Mouse (Mus musculus): ENCODE measurements around the gene Zfp74.
A peak's percentile ranks its signal among the peaks of the same experiment; 100 is the strongest.
"Not testable (repeated sequence)": the region's sequence is repeated elsewhere in the genome, so short reads cannot be mapped to it uniquely, and the experiment has no call there.

Zfp74 gene

DNA sequence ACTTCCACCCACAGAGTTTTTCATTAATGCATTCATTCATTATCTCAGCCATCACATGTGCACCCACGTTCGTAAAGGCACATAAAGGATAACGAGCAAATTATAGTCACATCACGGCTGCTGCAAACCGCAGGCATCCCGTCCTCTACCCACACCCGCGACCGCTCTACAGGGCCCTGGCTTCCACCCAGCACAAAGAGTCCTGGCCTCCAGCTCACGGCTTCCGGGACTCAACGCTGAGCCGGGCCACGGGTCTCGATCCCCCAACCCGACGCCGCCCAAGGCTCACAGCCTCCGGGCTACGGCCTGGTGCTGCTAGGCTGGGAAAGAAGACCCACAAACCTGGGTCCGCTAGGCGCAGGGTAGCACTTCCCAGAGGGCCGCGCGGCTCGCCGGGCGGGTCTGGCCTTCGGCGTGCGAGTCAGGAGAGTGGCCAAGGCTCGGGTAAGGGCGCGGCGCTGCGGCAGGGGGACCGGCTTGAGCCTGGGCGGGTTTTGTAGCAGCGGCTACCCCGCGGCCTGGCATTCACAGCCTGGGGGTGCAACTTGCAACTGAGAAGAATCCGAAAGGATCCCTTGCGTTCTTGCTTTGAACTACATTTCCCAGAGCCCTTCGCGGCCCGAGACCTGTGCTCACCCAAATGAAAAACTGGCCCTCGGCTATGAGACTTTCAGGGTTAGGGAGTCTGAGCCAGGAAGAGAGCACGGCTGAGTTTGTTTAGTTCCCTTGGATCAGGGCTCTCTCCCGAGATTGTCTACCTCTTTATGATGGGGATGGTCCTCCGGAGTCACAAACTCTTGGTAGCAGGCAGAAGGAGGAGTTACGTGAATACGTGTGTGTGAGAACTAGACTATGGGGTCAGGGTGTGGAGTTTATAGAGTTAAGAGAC lies at the start of gene Zfp74:
Zfp74 (minus strand) TSS at position 577 of the 889 bp plus-strand sequence.
- peak; percentile 89 for DNase-seq (ENCODE audit: low read depth)

- no peak for DNase-seq (ENCODE audit: low read depth)
These were observed 46.7 kb upstream of the Zfp74 start for GRCm38 (mm10) chr7:30000601-30001000.

DNA sequence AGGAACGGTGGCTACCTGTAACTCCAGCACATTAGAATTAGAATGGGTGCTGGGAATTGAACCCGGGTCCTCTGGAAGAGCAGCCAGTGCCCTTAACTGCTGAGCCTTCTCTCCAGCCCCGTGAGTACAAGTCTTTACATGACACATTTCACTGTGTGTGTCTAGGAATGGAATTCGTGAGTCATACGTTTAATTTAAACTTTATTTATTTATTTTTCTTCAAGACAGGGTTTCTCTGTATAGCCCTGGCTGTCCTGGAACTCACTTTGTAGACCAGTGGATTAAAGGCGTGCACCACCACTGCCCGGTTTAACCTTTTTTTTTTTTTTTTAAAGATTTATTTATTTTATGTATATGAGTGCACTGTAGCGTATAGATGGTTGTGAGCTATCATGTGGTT lies 41.2 kb upstream of the Zfp74 start:
- no peak for DNase-seq (ENCODE audit: low read depth)

- DNase-seq (ENCODE audit: low read depth) = no peak
These were observed 39.5 kb upstream of the Zfp74 start for GRCm38 (mm10) chr7:29993340-29993739.

GRCm38 (mm10) chr7:29992698-29993097 lies 38.8 kb upstream of the Zfp74 start:
- DNase-seq (ENCODE audit: low read depth) = no peak

- DNase-seq (ENCODE audit: low read depth) = no peak
These were observed 35.1 kb upstream of the Zfp74 start for GRCm38 (mm10) chr7:29989031-29989430.

GRCm38 (mm10) chr7:29987551-29987950 lies 33.7 kb upstream of the Zfp74 start:
- no peak for DNase-seq (ENCODE audit: low read depth)

DNA sequence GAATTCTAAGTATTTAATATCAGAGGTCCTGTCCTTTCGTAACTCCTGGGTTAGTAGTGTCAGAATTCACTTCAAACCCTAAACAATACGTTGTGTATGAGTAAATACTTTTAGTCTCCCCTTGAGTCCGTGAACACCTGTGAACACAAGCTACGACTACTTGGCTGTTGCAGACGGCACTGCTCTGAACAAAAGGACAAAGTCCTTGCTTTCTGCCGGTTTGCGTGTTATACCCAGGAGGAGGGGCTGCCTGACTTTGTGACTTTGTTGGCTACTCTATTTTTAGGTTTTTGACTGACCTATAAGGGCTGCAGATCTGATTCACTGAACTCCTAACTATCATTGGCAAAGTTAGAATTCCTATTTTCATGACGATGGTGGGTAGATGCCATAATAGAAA lies 32.2 kb upstream of the Zfp74 start:
- DNase-seq (ENCODE audit: low read depth) = no peak

DNA sequence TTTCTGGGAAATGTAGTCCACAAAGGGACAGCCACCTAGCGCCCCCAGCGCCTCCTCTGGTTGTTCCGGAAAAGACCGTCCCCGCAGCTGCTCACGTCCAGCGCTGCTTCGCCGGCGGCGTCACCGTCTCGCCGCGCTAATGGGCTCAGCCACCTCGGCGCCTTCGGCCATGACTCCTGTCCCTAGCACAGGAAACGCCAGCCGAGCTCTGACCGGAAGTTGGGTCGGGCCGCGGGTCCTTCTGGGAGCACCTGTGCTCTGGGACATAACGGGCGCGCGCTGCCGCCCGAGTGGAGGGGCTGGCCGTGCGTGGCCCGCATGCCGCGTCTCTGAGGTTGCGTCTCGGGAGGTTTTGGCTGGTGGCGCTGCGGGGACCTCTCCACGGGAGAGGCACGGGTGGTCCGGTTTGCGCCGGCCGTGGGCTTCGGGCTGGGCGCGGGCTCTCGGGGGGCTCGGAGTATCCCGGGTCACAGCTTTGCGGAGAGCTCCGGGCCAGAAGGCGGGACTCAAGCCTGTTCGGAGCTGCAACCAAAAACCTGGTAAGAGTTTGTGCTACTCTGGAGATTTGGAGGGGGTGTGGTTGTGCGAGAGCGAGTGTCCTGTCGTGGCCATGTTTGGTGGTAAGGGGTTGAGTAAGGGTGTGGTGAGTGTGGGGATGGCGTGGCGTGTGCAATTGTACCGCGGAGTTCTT lies 29.9 kb upstream of the Zfp74 start, which contains the start of gene Zfp568:
Zfp568 (plus strand) TSS at position 266 of the 691 bp plus-strand sequence.
- DNase-seq (ENCODE audit: low read depth) = peak; percentile 84

DNA sequence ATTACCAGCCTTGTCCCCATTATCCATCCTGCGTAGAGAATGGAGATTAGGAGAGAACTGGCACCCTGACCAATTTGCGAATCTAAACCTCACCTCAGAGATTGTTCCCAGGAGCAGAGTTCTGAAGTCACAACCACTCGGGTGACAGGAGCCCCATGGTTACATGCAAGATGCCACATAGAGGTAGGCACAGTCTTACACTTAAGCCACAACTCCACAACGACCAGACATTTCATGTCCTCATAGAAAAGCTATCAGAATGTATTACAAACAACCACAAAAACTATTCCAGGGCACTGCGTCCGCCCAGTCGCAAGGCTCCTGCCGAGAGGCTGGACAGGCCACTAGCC lies 29.4 kb upstream of the Zfp74 start:
- DNase-seq (ENCODE audit: low read depth) = no peak

DNA sequence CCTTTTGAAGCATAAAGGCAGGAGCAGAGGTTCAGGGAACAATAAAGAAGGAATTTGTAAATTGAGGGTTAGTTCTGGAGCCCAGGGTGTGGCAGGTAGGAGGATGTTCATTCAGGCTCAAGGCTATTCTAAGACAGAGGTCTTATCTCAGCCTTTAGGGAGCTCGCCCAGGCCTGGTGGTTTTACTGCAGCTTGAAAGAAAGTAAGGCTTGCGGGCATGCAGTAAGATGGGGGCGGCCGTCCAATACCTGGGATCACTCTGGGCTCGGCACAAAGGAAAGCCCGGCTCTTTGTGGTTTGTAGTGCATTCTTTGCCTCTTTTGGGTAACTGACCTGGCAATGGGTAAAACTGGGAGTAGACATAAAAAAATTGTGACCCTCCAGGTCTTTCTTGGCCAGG lies 29.0 kb upstream of the Zfp74 start:
- no peak for DNase-seq (ENCODE audit: low read depth)

GRCm38 (mm10) chr7:29982341-29982740 lies 28.5 kb upstream of the Zfp74 start:
- no peak for DNase-seq (ENCODE audit: low read depth)

DNA sequence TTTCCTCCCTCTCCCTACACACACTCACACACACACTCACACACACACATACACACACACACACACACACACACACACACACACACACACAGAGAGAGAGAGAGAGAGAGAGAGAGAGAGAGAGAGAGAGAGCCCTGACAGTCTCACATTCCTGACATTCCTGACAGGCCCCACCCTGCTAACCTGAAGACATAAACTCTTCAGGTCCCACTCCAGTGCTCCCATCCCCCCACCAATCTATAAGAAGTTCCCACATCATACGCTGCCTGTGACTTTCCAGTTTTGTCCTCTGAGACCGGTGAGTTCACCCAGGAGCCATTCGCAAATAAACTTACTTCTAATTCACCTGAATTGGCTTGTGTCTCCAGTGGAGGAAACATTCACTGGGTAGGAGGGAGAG lies 28.0 kb upstream of the Zfp74 start:
- no peak for DNase-seq (ENCODE audit: low read depth)

- DNase-seq (ENCODE audit: low read depth) = peak; percentile 32
These were observed 27.6 kb upstream of the Zfp74 start for GRCm38 (mm10) chr7:29981455-29981854.

GRCm38 (mm10) chr7:29980761-29981160 lies 26.9 kb upstream of the Zfp74 start:
- DNase-seq (ENCODE audit: low read depth) = no peak

GRCm38 (mm10) chr7:29970686-29971085 lies 16.8 kb upstream of the Zfp74 start:
- no peak for DNase-seq (ENCODE audit: low read depth)

- DNase-seq (ENCODE audit: low read depth) = not testable (repeated sequence)
These were observed 11.4 kb upstream of the Zfp74 start for GRCm38 (mm10) chr7:29965115-29965810.

- no peak for DNase-seq (ENCODE audit: low read depth)
These were observed 5.1 kb upstream of the Zfp74 start for GRCm38 (mm10) chr7:29959004-29959403.

GRCm38 (mm10) chr7:29958125-29958724 lies 4.3 kb upstream of the Zfp74 start:
- no peak for DNase-seq (ENCODE audit: low read depth)

DNA sequence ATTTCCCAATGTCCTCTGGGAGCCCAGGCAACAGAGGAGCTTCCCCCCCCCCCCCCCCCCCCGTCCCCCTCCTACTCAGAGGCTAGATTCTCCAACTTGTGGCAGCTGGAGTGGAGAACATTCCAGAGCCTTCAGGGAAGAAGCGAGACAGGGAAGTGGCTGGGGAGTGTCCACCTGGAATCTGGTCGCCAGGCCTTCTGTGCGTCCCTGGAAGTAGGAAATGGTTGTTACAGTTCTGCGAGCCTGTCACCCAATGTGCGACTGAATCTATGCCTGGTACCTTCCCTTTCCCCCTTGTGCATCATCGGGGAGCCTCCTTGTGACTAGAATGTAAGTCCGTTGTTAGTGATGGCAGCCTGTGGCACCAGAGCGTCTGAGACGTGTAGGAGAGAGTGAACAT lies 2.4 kb upstream of the Zfp74 start:
- DNase-seq (ENCODE audit: low read depth) = no peak

GRCm38 (mm10) chr7:29954731-29955130 lies 842 bp upstream of the Zfp74 start:
- peak; percentile 83 for DNase-seq (ENCODE audit: low read depth)

DNA sequence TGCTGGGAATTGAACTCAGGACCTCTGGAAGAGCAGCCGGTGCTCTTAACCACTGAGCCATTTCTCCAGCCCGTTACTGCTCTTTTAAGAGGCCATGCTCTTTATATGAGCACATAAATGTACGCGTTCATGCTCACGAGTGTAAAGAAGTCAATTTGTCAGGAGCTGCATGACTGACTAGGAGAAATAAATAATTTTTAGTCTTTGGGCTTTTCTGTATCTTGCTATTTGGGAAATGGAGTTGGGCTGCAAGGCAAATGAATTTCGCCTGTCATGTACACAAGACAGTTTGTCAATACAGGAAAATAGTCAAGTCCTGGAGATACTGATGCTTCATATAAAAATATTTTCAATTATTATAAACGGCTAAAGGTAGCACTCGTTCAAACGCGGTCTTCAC lies 803 bp downstream of the Zfp74 start:
- no peak for DNase-seq (ENCODE audit: low read depth)
